Mouse (Mus musculus): ENCODE data around the gene Utrn.

Utrn gene

GRCm38 (mm10) chr10:12426866-12427265 lies 442.3 kb downstream of the Utrn start:
- in situ Hi-C loops (cut with MboI): no loop called here

- in situ Hi-C loops (cut with MboI): no loop called here
Observed at GRCm38 (mm10) chr10:12424944-12425343, 444.2 kb downstream of the Utrn start.

- in situ Hi-C loops (cut with MboI): no loop called here
Observed at GRCm38 (mm10) chr10:12423994-12424725, 445.0 kb downstream of the Utrn start.

- in situ Hi-C loops (cut with MboI): no loop called here
Observed at GRCm38 (mm10) chr10:12414967-12415366, 454.2 kb downstream of the Utrn start.

- in situ Hi-C loops (cut with MboI): no loop called here
Observed at GRCm38 (mm10) chr10:12406338-12407110, 462.6 kb downstream of the Utrn start.

- in situ Hi-C loops (cut with MboI): no loop called here
Observed at GRCm38 (mm10) chr10:12399450-12399849, 469.7 kb downstream of the Utrn start.

GRCm38 (mm10) chr10:12380139-12380538 lies 489.0 kb downstream of the Utrn start:
- in situ Hi-C loops (cut with MboI): no loop called here

GRCm38 (mm10) chr10:12379123-12379522 lies 490.0 kb downstream of the Utrn start:
- in situ Hi-C loops (cut with MboI): no loop called here

GRCm38 (mm10) chr10:12377727-12378126 lies 491.4 kb downstream of the Utrn start:
- in situ Hi-C loops (cut with MboI): no loop called here

GRCm38 (mm10) chr10:12376015-12376414 lies 493.1 kb downstream of the Utrn start:
- in situ Hi-C loops (cut with MboI): no loop called here

GRCm38 (mm10) chr10:12374741-12375140 lies 494.4 kb downstream of the Utrn start:
- in situ Hi-C loops (cut with MboI): no loop called here

- in situ Hi-C loops (cut with MboI): no loop called here
Observed at GRCm38 (mm10) chr10:12354556-12354955, 514.6 kb downstream of the Utrn start.

GRCm38 (mm10) chr10:12354106-12354505 lies 515.1 kb downstream of the Utrn start:
- in situ Hi-C loops (cut with MboI): no loop called here

GRCm38 (mm10) chr10:12339704-12340558 lies 529.2 kb downstream of the Utrn start:
- in situ Hi-C loops (cut with MboI): no loop called here

- in situ Hi-C loops (cut with MboI): no loop called here
Observed at GRCm38 (mm10) chr10:12339005-12339703, 530.0 kb downstream of the Utrn start.
